Mouse (Mus musculus) T-helper 17 cell (primary cell): ENCODE data around the gene Ttc5.

Source experiments
- in situ Hi-C, 2 experiments: fragments of 300-600 bp; cut with MboI, MseI; formaldehyde crosslinking; loops; 1 replicate in 1 of 2; 2 replicates in 1 of 2; pipeline ENCODE4 v1.15.1; 2025; ENCODE audit warnings: high pct_unique_total_duplicates in 2 of 2

Ttc5 gene

GRCm38 (mm10) chr14:50785251-50785637 is at the start of gene Ttc5:
TSS of gene Ttc5 (minus strand) at chr14:50785519.
- in situ Hi-C loops, result loop anchor here (25.0 kb wide), 2 partner anchors 1598 to 1723 kb away; partner anchors contain the start of genes Ap5m1 (in 1 of the 2) and Exoc5 (in 1 of the 2)

- in situ Hi-C loops, result no loop called here
Measured at GRCm38 (mm10) chr14:50834435-50834834, 49.1 kb upstream of the Ttc5 start.

- in situ Hi-C loops, result no loop called here
Measured at GRCm38 (mm10) chr14:50833964-50834363, 48.6 kb upstream of the Ttc5 start.

GRCm38 (mm10) chr14:50829878-50830277 is 44.6 kb upstream of the Ttc5 start:
- in situ Hi-C loops, result no loop called here

- in situ Hi-C loops, result no loop called here
Measured at GRCm38 (mm10) chr14:50826579-50826978, 41.3 kb upstream of the Ttc5 start.

GRCm38 (mm10) chr14:50824219-50824618 is 38.9 kb upstream of the Ttc5 start:
- in situ Hi-C loops, result loop anchor here (25.0 kb wide), 2 partner anchors 113 to 1762 kb away; partner anchors contain the start of genes Ap5m1 (in 1 of the 2), Exoc5 (in 1 of the 2), Gm49342 (in 1 of the 2) and Pip4p1 (in 1 of the 2)

- in situ Hi-C loops, result loop anchor here (25.0 kb wide), 2 partner anchors 114 to 1761 kb away; partner anchors contain the start of genes Ap5m1 (in 1 of the 2), Exoc5 (in 1 of the 2), Gm49342 (in 1 of the 2) and Pip4p1 (in 1 of the 2)
Measured at GRCm38 (mm10) chr14:50823240-50823639, 37.9 kb upstream of the Ttc5 start.

- in situ Hi-C loops, result loop anchor here (25.0 kb wide), 2 partner anchors 124 to 1751 kb away; partner anchors contain the start of genes Ap5m1 (in 1 of the 2), Exoc5 (in 1 of the 2), Gm49342 (in 1 of the 2) and Pip4p1 (in 1 of the 2)
Measured at GRCm38 (mm10) chr14:50813060-50813459, 27.7 kb upstream of the Ttc5 start.

GRCm38 (mm10) chr14:50807487-50808072 is 22.3 kb upstream of the Ttc5 start, which contains the start of the genes Ccnb1ip1 and Parp2:
TSS of gene Ccnb1ip1 (minus strand) at chr14:50807732.
TSS of gene Parp2 (plus strand) at chr14:50807841.
- in situ Hi-C loops, result loop anchor here (5.0 to 25.0 kb wide), 4 partner anchors 130 to 1745 kb away; partner anchors contain the start of genes Ap5m1 (in 1 of the 2), Exoc5 (in 1 of the 2), Gm49342 (in 1 of the 2) and Pip4p1 (in 1 of the 2)

GRCm38 (mm10) chr14:50806469-50806868 is 21.1 kb upstream of the Ttc5 start:
- in situ Hi-C loops, result loop anchor here (5.0 to 25.0 kb wide), 4 partner anchors 131 to 1744 kb away; partner anchors contain the start of genes Ap5m1 (in 1 of the 2), Exoc5 (in 1 of the 2), Gm49342 (in 1 of the 2) and Pip4p1 (in 1 of the 2)

- in situ Hi-C loops, result loop anchor here (5.0 to 25.0 kb wide), 4 partner anchors 133 to 1742 kb away; partner anchors contain the start of genes Ap5m1 (in 1 of the 2), Exoc5 (in 1 of the 2), Gm49342 (in 1 of the 2) and Pip4p1 (in 1 of the 2)
Measured at GRCm38 (mm10) chr14:50804683-50805082, 19.4 kb upstream of the Ttc5 start.

- in situ Hi-C loops, result loop anchor here (25.0 kb wide), 2 partner anchors 134 to 1741 kb away; partner anchors contain the start of genes Ap5m1 (in 1 of the 2), Exoc5 (in 1 of the 2), Gm49342 (in 1 of the 2) and Pip4p1 (in 1 of the 2)
Measured at GRCm38 (mm10) chr14:50802843-50803562, 17.7 kb upstream of the Ttc5 start.

GRCm38 (mm10) chr14:50802441-50802840 is 17.1 kb upstream of the Ttc5 start:
- in situ Hi-C loops, result loop anchor here (25.0 kb wide), 2 partner anchors 135 to 1740 kb away; partner anchors contain the start of genes Ap5m1 (in 1 of the 2), Exoc5 (in 1 of the 2), Gm49342 (in 1 of the 2) and Pip4p1 (in 1 of the 2)

GRCm38 (mm10) chr14:50799502-50800259 is 14.4 kb upstream of the Ttc5 start:
- in situ Hi-C loops, result loop anchor here (25.0 kb wide), 3 partner anchors 138 to 1737 kb away; partner anchors contain the start of genes Ap5m1 (in 2 of the 2), Exoc5 (in 2 of the 2), Gm49342 (in 1 of the 2) and Pip4p1 (in 1 of the 2)

GRCm38 (mm10) chr14:50798512-50798911 is 13.2 kb upstream of the Ttc5 start:
- in situ Hi-C loops, result loop anchor here (25.0 kb wide), 2 partner anchors 1611 to 1736 kb away; partner anchors contain the start of genes Ap5m1 (in 1 of the 2) and Exoc5 (in 1 of the 2)

- in situ Hi-C loops, result loop anchor here (25.0 kb wide), 2 partner anchors 1609 to 1734 kb away; partner anchors contain the start of genes Ap5m1 (in 1 of the 2) and Exoc5 (in 1 of the 2)
Measured at GRCm38 (mm10) chr14:50796464-50796863, 11.1 kb upstream of the Ttc5 start.

- in situ Hi-C loops, result loop anchor here (25.0 kb wide), 2 partner anchors 1609 to 1734 kb away; partner anchors contain the start of genes Ap5m1 (in 1 of the 2) and Exoc5 (in 1 of the 2)
Measured at GRCm38 (mm10) chr14:50795965-50796364, 10.6 kb upstream of the Ttc5 start.

GRCm38 (mm10) chr14:50795261-50795935 is 10.1 kb upstream of the Ttc5 start:
- in situ Hi-C loops, result loop anchor here (25.0 kb wide), 2 partner anchors 1608 to 1733 kb away; partner anchors contain the start of genes Ap5m1 (in 1 of the 2) and Exoc5 (in 1 of the 2)

- in situ Hi-C loops, result loop anchor here (25.0 kb wide), 2 partner anchors 1601 to 1726 kb away; partner anchors contain the start of genes Ap5m1 (in 1 of the 2) and Exoc5 (in 1 of the 2)
Measured at GRCm38 (mm10) chr14:50788157-50788556, 2.8 kb upstream of the Ttc5 start.
